Mouse (Mus musculus) urinary bladder, adult 18-20 months (tissue): ENCODE measurements around the gene Ankrd27.
A peak's percentile ranks its signal among the peaks of the same experiment; 100 is the strongest.
"Not testable (repeated sequence)": the region's sequence is repeated elsewhere in the genome, so short reads cannot be mapped to it uniquely, and the experiment has no call there.

Experiments
- DNase-seq, 2 experiments: peaks; one replicate each; pipeline ENCODE4 v3.0.0; 2022; ENCODE audit warnings: low spot score in 2 of 2, mixed read lengths in 2 of 2

The Ankrd27 gene

GRCm38 (mm10) chr7:35586055-35586905, at the start of gene Ankrd27:
TSS of gene Ankrd27 (plus strand) at chr7:35586244.
- DNase-seq, result peak; percentile 92 to 94

- no peak for DNase-seq
Measured at GRCm38 (mm10) chr7:35537562-35537961, 48.5 kb upstream of the Ankrd27 start, which contains the start of gene Tdrd12. TSS of gene Tdrd12 (minus strand) at chr7:35537745.

- DNase-seq, result peak in 1 of 2 experiments; percentile 11
Measured at GRCm38 (mm10) chr7:35545881-35546280, 40.2 kb upstream of the Ankrd27 start.

- DNase-seq, result no peak
Measured at GRCm38 (mm10) chr7:35553751-35554604, 32.1 kb upstream of the Ankrd27 start.

GRCm38 (mm10) chr7:35554605-35555175, 31.4 kb upstream of the Ankrd27 start:
- no peak for DNase-seq

GRCm38 (mm10) chr7:35555224-35556204, 30.5 kb upstream of the Ankrd27 start:
- peak; percentile 73 to 78 for DNase-seq

- no peak for DNase-seq
Measured at GRCm38 (mm10) chr7:35556205-35556603, 29.8 kb upstream of the Ankrd27 start, which contains the start of gene Nudt19. TSS of gene Nudt19 (minus strand) at chr7:35556304.

GRCm38 (mm10) chr7:35556905-35557304, 29.1 kb upstream of the Ankrd27 start:
- DNase-seq, result no peak

GRCm38 (mm10) chr7:35557577-35557976, 28.5 kb upstream of the Ankrd27 start:
- no peak for DNase-seq

GRCm38 (mm10) chr7:35558681-35559080, 27.4 kb upstream of the Ankrd27 start:
- no peak for DNase-seq

GRCm38 (mm10) chr7:35559838-35560237, 26.2 kb upstream of the Ankrd27 start:
- DNase-seq, result no peak

- no peak for DNase-seq
Measured at GRCm38 (mm10) chr7:35563071-35563470, 23.0 kb upstream of the Ankrd27 start.

- no peak for DNase-seq
Measured at GRCm38 (mm10) chr7:35564067-35564865, 21.8 kb upstream of the Ankrd27 start.

- not testable (repeated sequence) for DNase-seq
Measured at GRCm38 (mm10) chr7:35564872-35565271, 21.2 kb upstream of the Ankrd27 start.

- DNase-seq, result not testable (repeated sequence)
Measured at GRCm38 (mm10) chr7:35565965-35566364, 20.1 kb upstream of the Ankrd27 start.

GRCm38 (mm10) chr7:35569724-35570123, 16.3 kb upstream of the Ankrd27 start:
- not testable (repeated sequence) for DNase-seq

GRCm38 (mm10) chr7:35570883-35571282, 15.2 kb upstream of the Ankrd27 start:
- DNase-seq, result not testable (repeated sequence)

- DNase-seq, result no peak
Measured at GRCm38 (mm10) chr7:35579849-35580248, 6.2 kb upstream of the Ankrd27 start.

GRCm38 (mm10) chr7:35582719-35583118, 3.3 kb upstream of the Ankrd27 start:
- no peak for DNase-seq

GRCm38 (mm10) chr7:35583476-35584025, 2.5 kb upstream of the Ankrd27 start:
- no peak for DNase-seq
